Mouse (Mus musculus) liver, postnatal 0 days (tissue): Measurements from ENCODE around the gene Habp4.
A peak's percentile ranks its signal among the peaks of the same experiment; 100 is the strongest.

Experiments
- CTCF ChIP-seq: sonication (generic); IDR thresholded peaks from 2 replicates; pipeline ENCODE4 v1.5.1; 2016; ENCODE audit warnings: antibody characterized with exemption, low read depth
- EP300 ChIP-seq: IDR thresholded peaks from 2 replicates; pipeline ENCODE4 v1.6.1; 2016; ENCODE audit warnings: antibody characterized with exemption, low read depth, mild to moderate bottlenecking

DNA sequence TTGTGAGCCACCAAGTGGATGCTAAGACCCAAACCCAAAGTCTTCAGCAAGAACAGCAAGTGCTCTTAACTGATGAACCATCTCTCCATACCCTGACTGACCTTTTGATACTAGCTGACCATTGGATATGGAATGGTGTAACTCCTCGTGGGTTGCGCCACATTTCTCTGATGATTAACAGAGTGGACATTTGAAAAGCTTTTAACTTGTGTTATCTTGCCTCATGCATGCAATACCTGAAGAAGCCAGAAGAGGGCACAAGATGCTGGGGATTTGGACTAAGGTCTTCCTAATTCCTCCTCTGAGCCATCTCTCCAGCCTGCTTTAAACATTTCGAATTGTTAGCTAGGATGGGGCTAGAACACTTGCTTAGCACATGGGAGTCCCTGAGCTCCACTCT lies 19.3 kb downstream of the Habp4 start:
- TF ChIP-seq CTCF (peak; percentile 83), EP300 (peak; percentile 33; the same call in 1 of the 2 replicates)
